Mouse (Mus musculus) adrenal gland, adult 8-10 months (tissue): ENCODE results near the gene Klhl3. TPM values are rescaled to one million over a fixed set of nuclear protein-coding genes. Genes with fewer than 3 reads are reported as not detected.

Experiments used
- DNase-seq: peaks from one replicate; pipeline ENCODE4 v3.0.0; 2022
- total RNA-seq, 4 experiments: library from RNA; stranded (reverse); gene quantifications; 2 replicates each; pipeline ENCODE4 v1.2.4; 2022

Klhl3 gene
- total RNA-seq, 4 experiments from 2014 or later: 1.1 to 4.2 (median 3.2) TPM

- DNase-seq: no peak
Observed at GRCm38 (mm10) chr13:58124989-58125388, 11.6 kb upstream of the Klhl3 start.

GRCm38 (mm10) chr13:58124278-58124677 lies 10.9 kb upstream of the Klhl3 start:
- DNase-seq: no peak

DNA sequence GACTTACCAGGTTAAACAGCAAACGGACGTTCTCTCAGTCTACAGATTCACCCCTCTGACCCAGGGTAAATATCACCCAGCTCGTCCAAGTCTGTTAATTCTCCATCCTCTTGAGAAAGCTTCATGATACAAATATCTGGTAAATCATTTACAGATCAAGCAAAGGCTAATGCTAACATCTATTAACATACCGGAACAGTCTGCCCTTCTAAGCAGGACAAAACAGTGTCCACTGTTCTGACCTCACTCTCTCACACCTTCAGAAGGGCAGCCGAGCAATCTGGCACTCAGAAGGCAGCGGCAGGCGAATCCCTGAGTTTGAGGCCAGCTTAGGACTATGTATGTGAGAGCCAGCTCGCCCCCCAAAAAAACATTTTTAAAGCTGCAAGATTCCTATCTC lies 10.0 kb upstream of the Klhl3 start:
- DNase-seq: no peak

DNA sequence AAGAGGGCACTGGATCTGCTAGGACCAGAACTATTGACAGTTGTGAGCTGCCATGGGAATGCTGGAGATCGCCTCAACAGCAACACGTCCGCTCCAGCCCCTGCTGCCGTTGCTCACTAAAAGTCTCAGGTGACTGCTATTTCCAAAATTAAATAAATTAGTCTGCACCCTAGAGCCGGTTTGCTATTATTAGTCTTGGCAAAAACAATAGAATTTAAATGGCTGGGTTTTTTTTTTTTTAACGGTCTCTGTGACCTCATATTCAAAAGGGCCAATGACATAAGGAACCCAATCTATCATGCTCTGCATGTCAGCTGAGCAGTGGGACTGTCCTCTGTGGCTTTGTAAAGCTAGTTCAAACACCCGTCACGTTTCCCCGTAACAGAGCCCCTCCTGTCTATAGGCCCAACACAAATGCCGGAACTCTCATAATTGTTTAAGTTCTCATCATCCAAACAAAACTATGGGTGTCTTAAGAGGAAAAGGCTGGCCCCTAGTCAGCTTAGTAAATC lies 9.4 kb upstream of the Klhl3 start:
- DNase-seq: no peak

DNA sequence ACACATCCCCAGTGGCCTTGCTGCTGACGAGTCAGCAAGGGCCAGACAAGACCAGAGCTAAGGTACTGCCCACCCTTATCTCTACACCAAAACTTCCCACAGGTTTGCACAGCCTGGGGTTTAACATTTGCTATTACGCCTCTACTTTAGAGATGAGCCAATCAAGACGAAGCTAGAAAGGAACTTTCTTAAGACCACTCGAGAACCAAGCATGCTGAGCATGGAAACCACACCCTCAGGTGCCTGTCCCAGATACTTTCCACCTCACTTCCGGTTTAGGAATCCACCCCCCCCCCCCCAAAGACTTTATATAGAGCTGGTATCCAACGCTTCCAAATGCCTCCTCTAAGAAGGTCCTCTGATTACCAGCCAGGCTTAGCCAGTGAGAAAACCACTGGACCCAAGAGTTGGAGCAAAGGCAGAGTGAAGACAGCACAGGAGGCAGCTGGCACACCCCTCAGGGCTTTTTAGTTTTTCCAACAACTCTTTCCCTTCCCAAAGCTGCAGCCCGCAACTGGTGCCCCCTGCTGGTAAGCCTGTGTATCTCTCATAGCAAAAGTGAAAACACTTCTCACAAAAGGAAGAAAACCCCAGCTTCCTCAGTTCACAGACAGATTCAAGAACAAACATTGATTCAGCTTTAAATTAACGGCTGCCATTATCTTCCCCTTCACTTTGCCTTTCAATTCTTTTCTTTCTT lies 4.1 kb upstream of the Klhl3 start:
- DNase-seq: no peak

GRCm38 (mm10) chr13:58116801-58117200 lies 3.4 kb upstream of the Klhl3 start:
- no peak for DNase-seq

DNA sequence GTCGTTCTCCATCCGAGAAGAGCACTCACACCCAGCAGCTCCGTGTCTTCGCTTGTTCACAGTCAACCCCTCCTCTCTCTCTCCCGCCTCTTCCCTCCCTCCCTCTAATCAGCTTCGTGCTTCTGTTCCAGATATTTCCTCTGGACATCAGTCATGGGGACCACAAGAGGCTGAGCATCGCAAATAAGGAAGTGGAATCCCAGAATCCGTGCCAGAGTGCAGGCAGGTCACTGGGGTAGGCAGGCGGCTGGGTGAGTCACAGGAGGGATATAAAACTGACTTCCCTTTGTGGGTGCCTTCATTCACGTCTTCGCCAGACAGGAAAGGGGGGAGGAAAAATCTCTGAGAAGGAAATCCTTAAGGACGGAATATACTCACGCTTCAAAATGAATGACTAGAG lies 1.8 kb upstream of the Klhl3 start:
- DNase-seq: no peak

- no peak for DNase-seq
Observed at GRCm38 (mm10) chr13:58112601-58113041, 771 bp downstream of the Klhl3 start.

DNA sequence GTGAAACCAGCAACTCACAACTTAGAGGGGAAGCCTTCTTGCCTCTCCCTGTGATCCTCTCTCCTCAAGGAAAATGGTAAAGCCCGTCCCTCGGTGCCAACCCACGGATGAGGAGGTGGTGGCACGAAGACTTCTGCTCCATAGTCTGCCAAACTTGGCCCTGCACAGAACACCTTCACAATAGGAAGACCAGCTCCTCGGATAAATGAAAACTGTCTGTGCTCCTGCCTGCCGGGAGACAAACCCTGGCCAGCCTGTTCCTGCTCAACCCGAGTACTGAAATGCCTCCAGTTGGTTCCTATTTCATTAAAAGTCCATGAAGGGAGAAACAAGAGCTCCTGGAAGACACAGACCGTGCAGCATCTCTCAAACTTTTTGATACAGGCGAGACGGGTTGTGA lies 1.2 kb downstream of the Klhl3 start:
- no peak for DNase-seq

DNA sequence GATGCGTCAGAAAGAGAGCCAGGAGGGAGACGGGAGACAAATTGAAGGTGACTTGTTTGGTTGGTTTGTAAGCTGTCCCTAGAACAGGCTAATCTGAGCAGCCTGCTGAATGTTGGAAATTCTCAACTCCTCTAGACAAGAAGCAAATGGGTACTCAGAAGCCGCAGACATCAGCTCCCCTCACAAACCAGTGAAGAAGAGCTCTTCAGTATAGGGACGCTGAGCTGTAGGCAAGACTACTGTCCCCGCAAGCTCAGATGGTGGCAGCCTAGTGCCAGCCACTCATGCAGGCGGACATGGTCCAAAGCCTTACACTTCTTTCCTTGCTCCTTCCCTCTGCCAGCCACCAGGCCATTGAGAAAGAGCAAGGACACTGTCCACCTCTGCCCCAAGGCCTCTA lies 2.1 kb downstream of the Klhl3 start:
- DNase-seq: no peak

- peak; percentile 42 for DNase-seq
Observed at GRCm38 (mm10) chr13:58090643-58091042, 22.7 kb downstream of the Klhl3 start.

GRCm38 (mm10) chr13:58084396-58084795 lies 29.0 kb downstream of the Klhl3 start:
- DNase-seq: no peak

GRCm38 (mm10) chr13:58083521-58083920 lies 29.9 kb downstream of the Klhl3 start:
- no peak for DNase-seq

DNA sequence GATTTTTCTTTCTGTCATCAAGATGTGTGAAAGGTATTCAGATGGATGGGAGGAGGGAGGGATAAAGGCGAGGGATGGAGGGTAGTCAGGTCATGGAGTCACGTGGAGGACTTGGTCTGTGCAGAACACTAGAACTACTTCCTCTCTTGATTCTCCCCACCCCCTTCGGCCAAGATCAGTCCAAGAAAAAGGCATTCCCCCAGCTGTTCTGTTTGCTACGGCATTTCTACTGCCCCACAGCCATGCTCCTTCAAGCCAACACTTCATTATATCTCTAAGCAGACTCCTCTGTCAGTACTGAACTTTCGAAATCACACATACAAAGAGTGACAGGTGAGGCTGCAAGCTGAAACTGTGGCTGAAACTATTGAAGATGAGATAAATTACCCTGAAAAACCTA lies 30.3 kb downstream of the Klhl3 start:
- no peak for DNase-seq

DNA sequence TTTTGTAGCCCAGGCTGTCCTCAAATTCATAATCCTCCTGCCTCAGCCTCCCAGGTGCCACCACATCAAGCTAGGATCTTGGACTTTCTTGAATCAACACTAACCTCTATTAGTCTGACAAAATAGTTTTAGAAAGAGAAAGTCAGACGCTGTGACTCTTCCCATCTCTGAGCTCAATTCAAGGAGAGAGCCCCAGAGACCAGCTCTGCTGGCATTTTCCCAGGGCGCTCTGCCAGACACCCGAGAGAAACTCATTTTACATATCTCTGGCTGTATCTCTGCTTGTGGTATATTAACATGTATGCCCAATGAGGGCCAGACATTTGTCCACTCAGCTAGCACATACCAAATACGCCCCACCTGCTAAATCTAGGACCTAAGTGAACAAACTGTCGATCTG lies 35.0 kb downstream of the Klhl3 start:
- no peak for DNase-seq

GRCm38 (mm10) chr13:58074881-58075280 lies 38.5 kb downstream of the Klhl3 start:
- DNase-seq: no peak

DNA sequence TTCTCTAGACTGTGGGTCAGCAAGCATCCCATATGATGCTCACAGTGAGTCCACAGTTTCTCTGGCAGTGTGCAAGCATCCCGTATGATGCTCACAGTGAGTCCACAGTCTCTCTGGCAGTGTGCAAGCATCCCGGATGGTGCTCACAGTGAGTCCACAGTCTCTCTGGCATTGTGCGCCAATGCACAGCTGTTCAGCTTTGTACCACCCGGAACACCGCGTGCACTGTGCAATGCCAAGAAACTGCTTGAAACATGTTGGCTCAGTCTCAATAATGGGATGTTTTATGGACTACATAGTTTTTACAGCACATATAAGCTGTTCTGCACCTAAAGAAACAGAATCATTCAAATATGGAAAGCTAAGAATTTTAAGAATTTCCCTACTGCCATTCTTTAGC lies 38.9 kb downstream of the Klhl3 start:
- DNase-seq: no peak

GRCm38 (mm10) chr13:58073254-58073882 lies 40.0 kb downstream of the Klhl3 start:
- DNase-seq: no peak

GRCm38 (mm10) chr13:58071209-58071608 lies 42.2 kb downstream of the Klhl3 start:
- DNase-seq: no peak

GRCm38 (mm10) chr13:58070504-58070903 lies 42.9 kb downstream of the Klhl3 start:
- DNase-seq: no peak

DNA sequence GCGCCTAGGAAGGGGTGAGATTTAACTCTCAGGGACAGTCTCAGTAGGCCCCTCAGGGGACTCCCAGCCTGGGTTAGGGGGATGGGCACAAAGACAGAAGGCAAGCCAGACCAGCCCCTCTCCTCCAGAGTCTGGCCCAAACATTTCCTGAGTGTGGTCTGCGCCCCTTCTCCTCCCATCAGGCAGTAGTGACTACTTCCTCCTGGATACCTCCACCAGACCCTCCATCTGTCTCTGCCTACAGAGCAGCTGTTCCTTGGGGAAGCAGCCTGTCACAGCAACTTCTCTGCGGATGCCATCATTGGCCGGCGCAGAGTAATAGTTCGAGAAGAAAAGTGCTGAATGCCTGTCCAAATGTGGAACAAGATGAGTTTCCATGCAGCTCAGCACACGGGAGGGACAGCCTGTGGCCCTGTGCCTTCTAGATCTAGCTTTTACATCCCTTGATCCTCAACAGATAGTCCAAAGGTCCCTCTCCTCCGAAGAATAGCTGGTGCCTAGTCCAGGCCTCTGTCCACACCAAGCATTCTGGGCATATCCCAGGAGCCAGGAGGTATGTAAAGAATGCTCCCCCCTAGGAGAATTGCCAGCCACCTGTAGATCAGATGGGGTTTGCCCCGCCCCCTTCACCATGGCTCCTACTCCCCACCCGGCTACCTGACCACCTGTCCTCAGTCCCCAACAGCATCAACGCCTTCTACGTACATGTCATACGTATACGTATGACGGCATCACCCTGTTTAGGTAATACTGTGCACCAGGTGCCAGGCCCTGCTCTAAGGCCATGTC lies 44.8 kb downstream of the Klhl3 start:
- no peak for DNase-seq

DNA sequence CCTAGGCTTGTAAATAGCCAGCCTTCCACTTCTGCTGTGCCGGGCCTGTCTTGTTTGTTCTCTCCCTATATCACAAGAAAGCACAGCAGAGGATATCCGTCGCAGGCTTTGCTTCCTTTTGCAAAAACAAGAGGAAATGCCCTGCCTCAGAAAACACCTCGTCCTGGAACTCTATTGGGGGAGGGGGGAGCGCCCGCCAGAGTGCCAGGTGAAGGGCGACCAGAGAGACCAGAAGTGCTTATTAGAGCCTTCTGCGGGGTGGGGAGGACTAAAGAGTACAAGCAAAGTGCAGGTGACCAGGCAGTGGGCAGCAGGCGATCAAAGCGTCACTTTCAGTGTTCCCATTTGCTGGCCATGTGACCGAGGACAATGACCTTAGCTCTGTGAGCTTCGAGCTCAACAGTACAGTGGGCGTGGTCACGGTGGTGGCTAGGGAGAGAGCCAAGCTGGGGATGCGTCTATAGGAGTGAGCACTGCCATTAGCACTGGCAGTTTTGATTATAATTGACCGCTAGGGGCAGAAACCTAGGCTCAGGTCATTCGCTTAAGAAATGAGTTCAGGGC lies 45.8 kb downstream of the Klhl3 start:
- peak; percentile 46 for DNase-seq
